Mouse (Mus musculus) left cerebral cortex, adult 8-10 months (tissue): ENCODE measurements around the gene Meox1. TPM values are rescaled to one million over a fixed set of nuclear protein-coding genes. Genes with fewer than 3 reads are reported as not detected.

Experiments
- DNase-seq, 2 experiments: peaks; one replicate each; pipeline ENCODE4 v3.0.0; 2022; ENCODE audit warnings: low spot score in 2 of 2
- total RNA-seq, 4 experiments: library from RNA; stranded (reverse); gene quantifications; 2 replicates each; pipeline ENCODE4 v1.2.4; 2022

Meox1 gene
- total RNA-seq, 4 experiments from 2014 or later: 0.26 to 0.74 (median 0.54) TPM

DNA sequence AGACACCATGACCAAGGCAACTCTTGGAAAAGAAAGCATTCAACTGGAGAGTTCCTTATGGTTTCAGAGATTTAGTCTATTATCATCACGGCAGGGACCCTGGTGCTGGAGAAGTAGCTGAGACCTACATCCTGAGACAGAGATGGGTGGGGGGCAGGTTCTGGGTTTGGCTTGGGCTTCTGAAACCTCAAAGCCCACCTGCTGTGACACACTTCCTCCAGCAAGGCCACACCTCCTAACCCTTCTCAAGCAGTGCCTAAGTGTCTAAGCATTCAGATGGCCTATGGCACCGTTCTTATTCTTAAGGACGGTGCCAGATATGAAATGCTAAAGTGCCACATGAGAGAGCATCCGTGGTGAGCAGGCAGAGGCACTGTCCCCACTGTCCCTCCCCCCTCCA lies 4.2 kb upstream of the Meox1 start:
- no peak for DNase-seq

DNA sequence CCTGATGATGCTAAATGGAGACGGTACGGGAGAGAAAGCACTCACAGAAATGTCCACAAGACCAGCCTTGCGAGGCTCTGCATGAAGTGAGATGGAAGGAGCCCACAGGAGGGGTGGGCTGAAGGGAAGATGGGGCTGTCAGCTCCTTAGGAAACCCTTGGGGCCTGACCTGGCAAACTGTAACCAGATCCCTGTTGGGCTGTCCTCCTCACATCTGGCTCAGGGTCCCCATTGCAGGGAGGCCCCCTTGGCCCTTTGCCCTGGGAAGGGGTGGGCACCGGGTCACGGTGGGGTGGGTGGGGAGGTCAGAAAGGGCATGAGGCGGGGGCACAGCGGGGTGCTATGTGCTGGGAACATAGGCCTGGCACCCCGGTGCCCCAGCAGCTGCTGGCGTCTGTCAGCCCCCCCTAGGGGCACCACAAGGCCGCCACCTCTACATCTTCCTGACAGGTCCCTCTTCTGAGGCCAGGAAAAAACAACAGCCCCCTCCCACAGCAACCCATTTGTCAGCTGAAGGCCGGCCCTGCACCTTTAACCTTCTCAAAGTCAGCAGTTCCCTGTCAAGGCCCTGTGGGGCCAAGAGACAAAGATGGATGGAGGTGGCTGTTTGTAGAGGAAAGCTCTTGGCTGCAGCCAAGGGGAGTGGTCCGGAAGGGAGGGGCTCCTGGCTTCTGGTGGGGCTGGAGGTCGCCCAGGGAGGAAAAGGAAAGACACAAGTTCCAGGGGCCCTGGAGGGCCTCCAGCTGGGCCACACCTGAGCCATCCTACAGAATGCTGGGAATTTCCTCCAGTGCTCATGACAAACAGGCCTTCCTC lies 2.6 kb upstream of the Meox1 start:
- DNase-seq: no peak

DNA sequence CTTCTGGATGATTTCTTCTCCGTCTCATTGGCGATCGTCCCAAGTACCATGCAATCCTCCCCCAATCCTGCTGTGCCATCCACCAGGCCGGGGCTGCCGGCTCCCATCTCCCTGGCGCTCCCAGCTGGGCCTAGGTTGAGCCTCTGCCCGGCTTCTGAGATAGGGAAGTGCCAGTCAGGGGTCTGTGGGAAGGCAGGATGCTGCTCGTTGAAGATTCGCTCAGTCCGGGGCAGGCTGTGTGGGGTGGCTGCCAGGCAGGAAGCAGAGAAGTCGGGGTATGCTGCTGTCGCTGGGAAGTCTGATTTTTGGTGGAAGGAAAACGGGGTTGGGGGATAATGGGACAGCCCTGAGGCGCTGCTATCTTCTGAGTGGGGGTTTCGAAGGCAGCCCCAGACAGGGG lies 614 bp downstream of the Meox1 start:
- DNase-seq: no peak

DNA sequence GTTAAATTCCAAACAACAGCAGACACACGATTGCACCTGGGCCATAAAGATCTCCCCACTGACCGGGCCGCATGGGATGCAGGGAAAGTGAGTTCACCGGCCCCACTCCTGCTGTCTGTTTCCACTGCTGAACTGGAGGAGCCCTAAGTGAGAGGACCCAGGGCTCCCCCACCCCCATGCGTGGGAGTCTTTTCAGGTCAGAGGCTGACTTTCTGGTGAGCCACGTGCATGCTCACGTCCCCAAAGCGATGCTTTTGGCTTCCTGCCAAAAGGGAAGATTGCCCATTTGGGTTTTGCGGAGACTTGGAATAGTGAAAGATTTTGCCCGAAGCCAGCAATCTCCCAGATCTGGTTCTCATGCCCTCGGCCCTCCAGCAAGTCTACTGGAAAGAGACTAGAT lies 2.7 kb downstream of the Meox1 start:
- no peak for DNase-seq

DNA sequence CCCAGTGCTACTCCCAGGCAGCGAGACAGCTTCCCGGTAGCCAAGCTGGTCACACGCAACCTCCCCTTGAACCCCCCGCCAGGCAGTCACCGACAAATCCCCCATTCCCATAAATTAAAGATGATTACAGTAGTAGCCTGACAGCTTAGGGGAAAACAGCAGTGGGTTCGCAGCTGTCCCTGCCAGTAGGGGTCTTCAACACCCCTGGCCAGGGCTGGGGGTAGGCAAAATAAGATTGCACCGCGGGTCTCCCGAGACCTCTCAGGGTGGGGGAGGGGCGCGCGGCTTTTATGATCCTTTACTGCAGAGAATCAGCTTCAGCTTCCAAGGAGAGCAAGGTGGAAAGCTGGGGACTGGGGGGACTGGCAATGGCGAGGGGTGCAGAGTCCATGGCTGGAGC lies 4.4 kb downstream of the Meox1 start:
- DNase-seq: no peak

DNA sequence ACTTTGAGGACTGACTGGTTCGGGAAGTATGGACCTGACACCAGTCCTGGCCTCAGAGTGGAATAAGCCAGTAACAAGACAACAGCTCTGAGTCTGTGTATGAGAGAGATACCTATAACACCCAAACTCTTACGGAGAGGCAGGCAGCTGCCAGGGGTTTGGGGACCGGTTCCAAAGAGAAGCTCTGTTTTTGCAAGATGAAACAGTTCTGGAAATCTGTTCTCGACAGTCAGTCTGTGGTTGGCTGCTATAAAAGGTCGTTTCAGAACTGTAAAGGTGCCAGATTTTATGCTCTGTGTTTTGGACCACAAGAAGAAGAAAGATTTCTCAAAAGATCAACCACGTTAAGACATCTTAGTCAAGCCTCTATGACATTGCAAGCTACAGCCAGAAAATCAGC lies 5.4 kb downstream of the Meox1 start:
- no peak for DNase-seq

DNA sequence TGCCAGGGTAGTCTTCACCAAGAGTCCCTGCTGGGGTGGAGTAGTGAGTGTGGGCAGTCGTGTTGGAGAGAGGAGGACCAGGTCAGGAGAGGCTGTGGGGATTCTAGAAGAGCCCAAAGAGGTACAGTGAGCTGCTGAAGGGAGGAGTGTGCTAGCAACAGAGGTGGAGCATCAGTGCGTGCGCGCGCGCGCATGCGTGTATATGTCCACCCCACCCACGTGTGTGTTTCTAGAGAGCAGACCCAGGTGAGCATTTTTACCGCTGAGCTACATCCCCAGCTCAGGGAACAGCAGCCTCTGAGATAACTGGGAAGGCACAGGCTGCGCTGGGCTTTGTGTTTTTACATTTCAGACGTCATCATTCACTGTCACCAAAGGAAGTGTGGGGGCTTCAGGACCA lies 7.7 kb downstream of the Meox1 start:
- DNase-seq: no peak

DNA sequence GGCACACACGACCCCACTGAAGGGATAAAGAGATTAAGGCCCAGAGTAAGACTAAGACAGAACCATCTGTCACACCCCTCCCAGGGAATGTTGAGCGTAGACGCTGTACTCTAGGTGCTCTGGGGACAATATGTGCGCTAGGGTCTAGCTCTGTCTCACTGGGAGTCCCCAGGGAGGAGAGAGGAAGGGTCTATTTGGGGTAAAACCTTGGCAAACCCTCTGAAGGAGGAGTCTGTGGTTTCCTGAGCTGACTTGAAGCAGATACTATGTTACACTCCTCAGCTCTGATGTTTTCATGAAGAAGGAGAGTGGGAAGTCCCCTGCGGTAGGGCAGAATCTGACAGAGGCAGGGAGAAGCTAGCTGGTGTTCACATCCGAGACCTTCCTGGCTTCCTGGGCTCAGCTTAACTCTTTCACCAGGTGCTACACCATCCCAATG lies 8.3 kb downstream of the Meox1 start:
- DNase-seq: no peak

DNA sequence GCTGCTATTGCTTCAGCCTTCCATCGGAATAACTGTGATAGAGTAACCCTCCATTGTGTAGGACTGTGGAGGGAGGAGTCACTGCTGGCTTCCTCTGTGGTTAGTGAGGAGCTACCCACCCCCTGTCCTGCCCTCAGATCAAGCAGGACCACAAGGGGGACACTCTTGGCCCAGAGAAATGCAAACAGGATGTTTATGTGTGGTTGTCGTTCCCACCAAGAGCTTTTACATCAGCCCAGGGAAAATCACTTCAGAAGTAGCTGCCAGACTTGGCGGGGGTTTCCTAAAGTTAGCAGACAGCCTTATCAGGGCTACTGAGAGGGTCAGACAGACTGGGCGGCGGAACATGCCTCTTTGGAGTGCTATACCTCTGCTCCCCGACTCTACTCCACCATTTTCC lies 8.9 kb downstream of the Meox1 start:
- DNase-seq: no peak

DNA sequence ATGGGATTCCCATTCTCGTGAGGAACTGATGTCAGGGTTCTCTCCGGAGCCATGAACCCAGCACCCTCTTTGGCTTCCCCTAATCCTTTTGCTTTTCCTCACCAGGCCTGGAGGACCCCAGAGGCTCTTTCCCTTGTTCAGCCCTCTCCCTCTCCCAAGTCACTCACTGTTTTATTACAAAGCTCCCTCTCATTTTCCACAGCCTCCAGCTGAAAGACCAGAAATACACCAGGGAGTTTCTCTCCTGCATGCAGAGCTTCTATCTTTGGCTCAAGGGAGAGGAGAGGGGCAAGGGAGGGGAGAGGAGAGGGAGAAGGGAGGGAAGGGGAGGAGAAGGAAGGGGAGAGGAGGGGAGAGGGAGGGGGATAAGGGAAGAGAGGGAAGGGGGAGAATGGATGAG lies 10.3 kb downstream of the Meox1 start:
- DNase-seq: no peak

DNA sequence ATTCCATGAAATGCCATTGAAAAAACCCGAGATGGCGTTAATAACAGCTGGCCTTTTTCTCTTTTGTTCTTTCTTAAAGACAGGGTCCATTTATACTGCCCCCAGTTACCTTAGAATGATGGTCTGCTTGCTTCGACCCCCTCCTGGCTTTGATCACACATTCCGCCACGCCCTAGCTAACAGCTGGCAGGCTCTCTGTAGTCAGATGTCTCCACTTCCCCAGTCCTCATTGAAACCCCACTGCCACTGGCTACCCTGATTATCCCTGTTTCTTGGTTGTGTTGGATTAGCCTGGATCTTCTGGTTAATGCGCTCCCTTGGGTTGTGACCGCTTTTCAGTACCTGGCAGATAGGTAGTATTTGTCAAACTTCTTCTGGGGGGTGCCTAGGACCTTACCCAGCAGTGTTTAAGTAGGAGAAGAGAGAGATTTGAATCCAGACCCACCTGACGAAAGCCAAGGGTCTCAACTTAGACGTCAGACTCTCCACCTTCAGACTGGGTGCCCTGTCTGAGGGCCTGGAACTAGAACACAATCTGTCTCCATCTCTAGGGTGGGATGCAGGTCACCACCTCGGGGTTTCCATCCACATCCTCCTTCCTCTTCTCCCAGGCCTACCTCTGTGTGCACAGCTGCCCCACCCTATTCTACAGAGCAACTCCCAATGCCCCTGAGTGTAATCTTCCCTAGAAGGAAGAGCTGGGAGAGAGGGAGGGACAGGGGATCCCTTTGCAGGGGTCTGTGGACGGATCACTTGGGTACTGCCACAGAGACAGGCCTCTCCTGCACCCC lies 11.5 kb downstream of the Meox1 start:
- no peak for DNase-seq

DNA sequence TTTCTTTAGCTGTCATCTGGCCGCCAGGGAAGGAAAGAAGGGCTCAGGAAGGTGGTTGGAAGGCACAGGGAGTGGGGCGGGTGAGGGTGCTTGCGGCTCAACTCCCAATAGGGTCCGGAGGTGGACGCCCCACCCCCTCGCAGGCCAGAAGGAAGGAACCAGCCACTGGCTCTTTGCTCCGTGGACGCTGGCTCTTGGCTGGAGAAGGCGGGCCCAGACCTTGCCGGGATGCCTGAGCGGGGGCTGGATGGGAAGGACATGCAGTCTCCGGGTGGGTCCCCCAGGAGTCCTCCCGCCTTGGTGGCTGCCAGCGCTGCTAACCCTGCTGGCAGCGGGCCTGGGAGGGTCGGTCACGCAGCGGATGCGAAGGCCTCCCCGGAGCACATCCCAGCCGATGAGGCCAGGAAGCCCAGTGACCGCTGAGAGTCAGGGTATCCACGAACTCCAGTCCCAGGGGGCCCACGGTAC lies 12.5 kb downstream of the Meox1 start:
- DNase-seq: no peak

DNA sequence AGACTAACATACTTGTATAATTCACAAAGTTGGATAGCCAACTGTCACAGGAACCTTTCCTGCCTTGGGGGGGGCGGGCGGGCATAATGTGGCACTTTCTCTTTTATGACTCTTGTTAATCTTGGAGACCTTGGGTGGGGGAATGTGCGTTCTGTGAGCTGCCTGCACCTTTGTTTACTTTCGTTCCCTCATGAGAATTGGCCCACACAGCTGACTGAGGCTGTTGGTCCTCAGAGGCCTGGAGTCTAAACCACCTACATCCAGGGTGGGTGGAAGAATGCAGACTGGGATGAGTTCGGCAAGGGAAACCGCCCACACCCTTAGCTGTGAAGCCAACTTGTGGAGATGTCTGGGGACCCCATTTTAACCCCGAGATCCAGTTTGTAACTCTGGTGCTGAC lies 13.0 kb downstream of the Meox1 start:
- no peak for DNase-seq

DNA sequence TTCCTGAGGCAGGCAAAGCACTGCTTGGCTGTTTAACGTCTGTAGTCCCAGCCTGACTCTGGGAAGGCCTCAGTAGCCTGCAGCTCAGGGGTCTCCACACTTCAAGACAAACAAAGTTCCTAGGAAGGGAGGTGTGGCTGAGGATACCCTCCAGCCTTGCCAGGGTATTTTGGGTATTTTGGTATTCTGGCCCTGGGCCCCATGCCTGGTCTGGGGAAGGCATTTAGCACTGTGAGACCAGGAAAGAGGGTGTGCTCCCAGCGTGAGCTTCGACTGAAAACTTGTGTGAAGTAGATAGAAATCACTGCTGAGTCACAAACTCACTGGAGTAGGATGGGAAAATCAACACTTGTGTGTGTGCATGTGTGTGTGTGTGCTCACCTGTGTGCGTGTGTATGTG lies 14.5 kb downstream of the Meox1 start:
- no peak for DNase-seq

DNA sequence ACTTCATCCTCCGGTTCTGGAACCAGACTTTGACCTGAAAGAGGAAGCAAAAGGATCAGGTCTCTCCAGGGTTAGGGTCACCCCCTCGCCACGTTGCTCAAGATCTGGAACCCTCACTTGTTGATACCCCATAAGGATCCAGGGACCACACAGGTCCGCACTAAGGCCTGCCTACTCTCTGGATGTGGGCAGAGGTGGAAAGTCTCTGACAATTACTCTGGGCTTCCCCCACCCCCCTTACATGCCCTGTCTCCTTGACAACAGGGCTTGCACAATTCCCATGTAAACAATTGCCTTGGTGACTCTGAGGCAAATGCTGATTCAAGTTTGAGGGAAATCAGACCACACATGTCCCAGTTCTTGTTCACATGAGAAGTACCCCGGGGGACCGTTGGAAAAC lies 15.5 kb downstream of the Meox1 start:
- DNase-seq: no peak

DNA sequence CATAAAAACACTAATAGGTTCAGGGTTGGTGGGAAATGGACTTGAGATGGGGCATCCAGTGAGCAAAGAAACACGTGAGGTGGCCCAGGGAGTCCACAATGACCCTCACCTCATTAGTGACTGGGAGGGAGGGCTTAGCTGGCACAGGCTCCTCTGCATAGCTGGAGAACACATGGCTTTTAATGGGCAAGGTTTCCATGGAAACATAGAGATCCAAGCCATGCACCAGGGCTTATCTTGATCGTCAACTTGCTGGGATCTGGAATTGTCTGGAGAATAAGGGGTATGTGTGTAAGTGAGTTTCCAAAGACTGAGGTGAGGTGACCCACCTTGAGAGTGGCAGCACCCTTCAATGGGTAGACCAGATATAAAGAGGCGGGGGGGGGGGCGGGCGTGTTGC lies 19.2 kb downstream of the Meox1 start:
- DNase-seq: no peak

DNA sequence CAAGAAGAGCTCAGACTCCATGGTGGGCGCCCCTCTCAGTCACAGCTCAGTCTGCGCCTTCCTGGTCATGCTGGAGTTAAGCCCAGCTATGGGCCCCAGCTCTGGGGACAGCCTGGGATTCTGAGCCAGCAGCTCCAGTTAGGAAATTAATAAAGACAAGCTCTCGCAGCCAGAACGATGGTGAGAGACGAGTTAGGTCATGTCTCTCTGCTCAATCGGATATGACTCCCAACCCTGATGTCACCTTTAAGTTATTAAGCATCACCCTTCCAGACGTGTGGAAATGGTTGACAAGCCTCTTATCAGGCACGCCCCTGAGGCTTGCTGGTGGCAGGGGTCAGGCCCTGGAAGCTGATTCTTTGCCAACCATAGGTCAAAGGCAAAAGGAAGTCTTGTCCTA lies 20.3 kb downstream of the Meox1 start:
- peak in 1 of 2 experiments; percentile 18 for DNase-seq

DNA sequence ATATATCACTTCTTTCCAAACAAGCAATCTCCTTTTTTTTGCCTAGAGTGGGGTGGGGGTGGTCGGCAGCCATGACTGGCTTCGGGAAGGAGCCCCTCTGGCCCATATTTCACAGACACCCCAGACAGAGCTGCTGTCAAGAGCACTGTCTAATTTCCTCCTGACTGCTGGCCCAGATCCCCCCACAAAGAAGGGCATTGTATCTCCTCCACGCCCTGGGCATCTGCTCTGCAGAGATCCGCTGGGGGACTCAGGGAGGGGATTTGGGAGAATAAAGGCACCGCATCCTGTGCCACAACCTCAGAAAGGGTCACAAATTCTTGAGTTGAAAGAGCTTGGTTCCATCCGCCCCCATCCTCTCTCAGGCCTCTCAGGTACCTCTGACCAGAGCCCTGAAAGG lies 22.7 kb downstream of the Meox1 start:
- DNase-seq: no peak

DNA sequence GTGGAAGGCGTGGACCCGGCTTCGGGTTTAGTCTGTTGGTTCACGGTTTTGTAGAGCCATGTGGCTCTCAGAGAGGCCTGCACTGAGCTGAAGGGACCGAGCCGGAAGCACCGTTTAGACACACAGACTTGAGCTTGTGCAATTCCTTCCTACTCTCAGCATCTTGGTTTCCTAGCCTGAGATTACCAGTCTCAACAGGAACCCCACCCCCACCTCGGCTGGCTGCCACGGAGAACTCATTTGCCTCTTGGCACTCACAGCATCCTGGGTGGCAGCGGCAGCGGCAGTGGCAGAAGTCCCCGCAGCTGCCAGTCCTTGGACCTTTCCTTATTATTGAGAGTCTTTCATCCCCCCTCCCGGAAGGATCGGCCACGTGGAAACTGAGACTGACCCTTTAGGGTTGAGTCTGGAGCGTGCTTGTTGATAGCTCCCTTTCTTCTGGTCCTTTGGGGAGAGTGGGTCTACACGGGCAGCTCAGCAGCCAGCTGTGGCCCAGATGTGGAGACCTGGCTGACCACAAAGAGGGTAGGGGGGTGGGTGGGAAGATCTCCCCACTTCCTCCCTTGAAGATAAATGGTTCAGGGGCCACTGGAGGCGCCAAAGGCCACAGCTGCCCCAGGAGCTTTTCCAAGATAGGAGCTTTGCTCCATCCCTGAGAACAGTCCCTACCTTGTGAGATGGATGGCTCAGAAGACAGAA lies 24.0 kb downstream of the Meox1 start:
- DNase-seq: peak in 1 of 2 experiments; percentile 48

DNA sequence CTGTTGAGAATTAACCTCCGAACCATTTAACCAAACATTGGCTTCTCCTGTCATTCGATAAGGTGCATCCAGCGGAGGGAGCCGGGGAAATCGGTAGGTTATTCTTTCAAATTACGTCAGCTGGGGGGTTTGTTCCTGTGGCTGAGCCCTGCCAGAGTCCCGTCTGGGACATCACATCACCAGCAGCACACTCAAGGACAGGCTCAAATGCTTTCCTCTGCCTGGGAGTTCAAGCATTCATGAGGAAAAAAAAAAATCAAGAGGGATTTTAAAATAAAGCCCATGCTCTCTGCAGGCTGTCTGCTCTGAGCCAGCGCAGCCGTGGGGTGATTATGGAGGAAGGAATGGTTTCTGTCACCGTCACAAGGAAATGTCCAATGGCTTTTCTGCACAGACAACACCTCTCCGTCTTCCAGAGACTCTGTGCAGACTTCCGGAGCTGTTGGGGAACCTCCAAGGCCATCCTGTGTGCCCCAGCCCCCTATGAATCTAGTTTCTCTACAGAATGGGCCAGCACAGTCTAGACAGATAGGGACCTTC lies 26.6 kb downstream of the Meox1 start:
- no peak for DNase-seq

DNA sequence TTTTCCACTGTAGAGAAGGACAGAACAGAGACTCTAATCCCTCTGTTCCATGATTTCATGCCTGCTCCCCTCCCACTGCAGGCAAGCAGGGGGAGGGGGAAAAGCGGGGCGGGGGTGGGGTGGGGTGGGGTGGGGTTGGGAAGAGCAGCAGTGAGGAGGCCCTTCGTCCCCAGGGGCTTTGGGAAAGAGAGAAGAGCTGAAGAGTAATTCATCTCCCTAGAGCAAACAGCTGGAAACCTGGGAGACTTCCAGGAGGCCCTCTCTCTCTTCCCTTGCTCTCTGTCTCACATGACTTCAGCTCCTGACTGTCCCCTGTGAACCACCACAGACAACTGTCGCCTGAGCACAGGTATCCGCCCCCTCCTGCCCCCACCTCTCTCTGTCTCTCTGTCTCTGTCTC lies 35.4 kb downstream of the Meox1 start:
- no peak for DNase-seq
